ENCODE assay signal across 25 mouse cellular contexts in the genomic region with DNA sequence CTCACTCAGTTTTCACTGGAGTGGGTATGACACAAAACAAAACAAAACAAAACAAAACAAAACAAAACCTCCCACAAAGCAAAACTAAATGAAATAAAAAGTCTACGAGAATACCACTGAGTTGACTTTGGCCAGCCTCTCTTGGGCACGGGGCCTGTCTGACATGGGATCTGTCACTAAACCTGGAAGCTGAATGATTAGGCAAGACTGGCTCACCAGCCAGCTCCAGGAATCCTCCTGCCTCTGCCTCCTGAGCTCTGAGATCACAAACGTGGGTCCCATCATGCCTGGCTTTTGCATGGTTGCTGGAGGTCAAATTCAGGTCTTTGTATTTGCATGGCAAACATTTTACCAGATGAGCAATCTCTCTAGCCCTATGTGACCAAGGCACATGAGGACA.
"Had no signal": no experiment of that assay in that cellular context is flagged by ENCODE, and none has a peak within 500 bp of the region (broad histone marks: within the 10 kb centered on the region; RNA-seq: fewer than 3 reads in every experiment).

No protein-coding gene starts in this region.

- H3K27ac ChIP-seq: embryonic facial prominence, embryonic 10.5 days; embryonic facial prominence, embryonic 12.5 days; embryonic facial prominence, embryonic 13.5 days; embryonic facial prominence, embryonic 15.5 days; forebrain, embryonic 10.5 days; forebrain, embryonic 12.5 days; forebrain, embryonic 13.5 days; forebrain, embryonic 15.5 days; gastrocnemius, adult 2 months; heart, adult 2 months had no signal

- H3K27me3 ChIP-seq: embryonic facial prominence, embryonic 12.5 days; embryonic facial prominence, embryonic 13.5 days; embryonic facial prominence, embryonic 15.5 days; forebrain, embryonic 12.5 days; forebrain, embryonic 13.5 days; forebrain, embryonic 15.5 days had no signal

- H3K4me1 ChIP-seq: embryonic facial prominence, embryonic 10.5 days; embryonic facial prominence, embryonic 12.5 days; embryonic facial prominence, embryonic 13.5 days; embryonic facial prominence, embryonic 15.5 days; forebrain, embryonic 10.5 days; forebrain, embryonic 12.5 days; forebrain, embryonic 15.5 days had no signal

- DNase-seq: cerebellum, adult 8-10 months; cerebellum, adult 9-10 months; cerebellum, adult 9-11 months; cerebellum, postnatal 10 days; cerebellum, postnatal 14 days; cerebellum, postnatal 25 days; cerebellum, postnatal 36 days; embryo, embryonic 11 days; forebrain, postnatal 0 days; gastrocnemius, adult 2 months; gastrocnemius, postnatal 10 days; gastrocnemius, postnatal 14 days; gastrocnemius, postnatal 25 days; gastrocnemius, postnatal 36 days; heart, adult 18-20 months; heart, adult 2 months had no signal

- H3K9me3 ChIP-seq: embryonic facial prominence, embryonic 12.5 days had no signal

- H3K4me3 ChIP-seq: embryonic facial prominence, embryonic 10.5 days; embryonic facial prominence, embryonic 12.5 days; embryonic facial prominence, embryonic 13.5 days; embryonic facial prominence, embryonic 15.5 days; erythroblast, embryonic 14.5 days; forebrain, embryonic 10.5 days; forebrain, embryonic 12.5 days; forebrain, embryonic 13.5 days; forebrain, embryonic 15.5 days; gastrocnemius, adult 2 months; heart, adult 2 months had no signal

- H3K36me3 ChIP-seq: embryonic facial prominence, embryonic 10.5 days; embryonic facial prominence, embryonic 12.5 days; embryonic facial prominence, embryonic 13.5 days; embryonic facial prominence, embryonic 15.5 days; forebrain, embryonic 10.5 days; forebrain, embryonic 12.5 days; forebrain, embryonic 15.5 days had no signal
